Mouse (Mus musculus) limb, embryonic 15.5 days (tissue): ENCODE results near the gene Gal. TPM values are rescaled to one million over a fixed set of nuclear protein-coding genes. Genes with fewer than 3 reads are reported as not detected.
A peak's percentile ranks its signal among the peaks of the same experiment; 100 is the strongest.

Experiments used
- ATAC-seq: fragments of 200-750 bp; cut with Nextera tagmentation; 2 replicates; pipeline ENCODE4 v1.8.0; 2017; ENCODE audit warnings: low read depth, moderate TSS enrichment; ENCODE audit not compliant: insufficient number of reproducible peaks, low FRiP score, low TSS enrichment
- H3K27ac ChIP-seq: fragments of 300-500 bp; sonication (generic); 2 replicates; pipeline ENCODE4 v1.5.1; 2015; ENCODE audit warnings: moderate library complexity, mild to moderate bottlenecking, inconsistent platforms
- H3K27me3 ChIP-seq: fragments of 300-500 bp; sonication (generic); 2 replicates; pipeline ENCODE4 v1.6.1; 2015; ENCODE audit warnings: inconsistent platforms
- H3K36me3 ChIP-seq: fragments of 300-500 bp; sonication (generic); 2 replicates; pipeline ENCODE4 v1.6.1; 2015; ENCODE audit warnings: inconsistent platforms
- H3K4me1 ChIP-seq: fragments of 300-500 bp; sonication (generic); 2 replicates; pipeline ENCODE4 v1.6.1; 2015; ENCODE audit warnings: inconsistent platforms
- H3K4me2 ChIP-seq: fragments of 300-500 bp; sonication (generic); 2 replicates; pipeline ENCODE4 v1.6.1; 2015; ENCODE audit warnings: mild to moderate bottlenecking, inconsistent platforms
- H3K4me3 ChIP-seq: fragments of 300-500 bp; sonication (generic); 2 replicates; pipeline ENCODE4 v1.5.1; 2015; ENCODE audit warnings: mild to moderate bottlenecking, inconsistent platforms
- H3K9ac ChIP-seq: fragments of 300-500 bp; sonication (generic); 2 replicates; pipeline ENCODE4 v1.6.1; 2015; ENCODE audit warnings: inconsistent platforms
- H3K9me3 ChIP-seq: fragments of 300-500 bp; sonication (generic); 2 replicates; pipeline ENCODE4 v1.6.1; 2016; ENCODE audit warnings: inconsistent platforms
- WGBS: fragments of 180-500 bp; shearing (Covaris S2); methylation state at CpG from one replicate; pipeline ENCODE4 v1.1.7; 2015; 5-methylcytosine and 5-hydroxymethylcytosine counted together
- polyA plus RNA-seq: library from polyadenylated mRNA; unstranded; fragments of >200 nt; fragmentation: Nextera tagmentation; extraction: Ambion mirVana; gene quantifications from 2 replicates; pipeline ENCODE4 v1.2.1, GENCODE M21; 2015

The Gal gene
- 0.78 and 1.3 TPM in 2 replicates for polyA plus RNA-seq

- Histone ChIP-seq H3K27me3 (peaks cover 38% of the 10 kb centered on the region), H3K9me3 (no peaks in the 10 kb centered on the region), H3K36me3 (no peaks in the 10 kb centered on the region), H3K4me3 (peak within 1 kb of the TSS; percentile 36), H3K27ac (no peak within 1 kb of the TSS), H3K4me2 (peak within 1 kb of the TSS; percentile 60), H3K9ac (0 out of 2 replicates have a peak within 1 kb of the TSS, but pooled peaks have one; percentile 10), H3K4me1 (peaks cover 8% of the 10 kb centered on the region)
- WGBS: 1% methylated on average over 37 of the region's 37 CpGs
- no peak for ATAC-seq
Observed at GRCm38 (mm10) chr19:3414268-3414733, at the start of gene Gal. TSS of gene Gal (minus strand) at chr19:3414544.

DNA sequence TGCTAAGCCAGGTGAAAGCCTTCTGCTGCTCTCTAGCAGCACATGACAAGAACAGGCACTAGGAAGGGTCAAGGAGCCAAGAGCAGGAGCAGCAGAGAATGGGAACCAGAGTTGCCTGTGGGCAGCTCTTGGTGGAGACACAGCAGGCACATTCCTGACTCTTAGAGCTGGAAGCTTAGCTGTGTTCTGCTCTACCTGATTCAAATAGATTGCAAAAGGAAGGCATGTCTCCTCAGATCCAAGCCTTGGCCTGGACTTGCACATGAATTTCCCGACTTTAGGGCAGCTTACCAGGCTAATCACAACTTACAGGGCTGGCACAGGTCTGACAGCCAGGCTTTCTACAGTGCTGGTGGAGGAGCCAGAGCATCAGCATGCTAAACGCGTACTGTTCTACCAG is 45.6 kb upstream of the Gal start:
- H3K27me3 ChIP-seq: no peaks in the 10 kb centered on the region
- H3K4me3 ChIP-seq: no peak overlapping the region
- H3K4me2 ChIP-seq: no peak overlapping the region
- no peak for ATAC-seq
- H3K9ac ChIP-seq: no peak overlapping the region
- H3K27ac ChIP-seq: no peak overlapping the region
- peaks cover 99% of the 10 kb centered on the region for H3K36me3 ChIP-seq
- H3K4me1 ChIP-seq: no peaks in the 10 kb centered on the region
- 81% methylated on average over 3 of the region's 3 CpGs for WGBS
- H3K9me3 ChIP-seq: no peaks in the 10 kb centered on the region

DNA sequence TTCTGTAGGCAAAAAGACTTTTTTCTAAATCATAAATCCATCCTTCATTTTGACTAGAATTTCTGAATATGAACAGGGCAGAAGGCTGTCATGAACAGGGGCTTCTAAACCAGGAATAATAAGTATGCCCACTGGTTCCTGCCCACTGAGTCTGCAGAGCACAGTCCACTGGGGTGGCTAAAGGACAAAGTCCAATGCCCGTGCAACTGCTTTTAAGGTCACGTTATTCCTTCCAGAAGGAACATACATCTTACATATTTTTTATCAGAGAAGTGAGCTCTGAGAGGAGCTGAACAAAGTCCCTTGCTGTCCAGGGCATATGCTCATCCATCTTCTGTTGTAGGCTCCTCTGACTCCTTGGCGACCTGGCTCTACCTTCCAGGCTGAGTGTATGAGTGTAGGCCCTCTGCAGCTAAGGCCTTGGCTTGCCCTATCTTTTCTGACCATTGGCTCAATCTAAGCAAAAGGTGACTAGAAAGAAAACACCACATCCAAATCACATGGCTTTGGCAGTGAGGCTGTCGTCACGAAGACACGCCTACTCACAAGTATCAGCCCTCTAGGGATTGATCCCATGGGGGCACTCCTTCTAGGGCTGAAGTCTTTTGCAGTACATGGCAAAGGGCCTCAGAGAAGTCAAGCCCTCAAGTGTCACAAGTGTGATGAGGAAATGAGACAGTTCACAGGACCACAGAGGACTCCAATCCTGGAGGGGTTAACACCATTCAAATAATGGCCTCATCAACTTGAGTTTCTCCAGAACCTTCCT is 44.2 kb upstream of the Gal start:
- WGBS: 91% methylated on average over 6 of the region's 6 CpGs
- Histone ChIP-seq H3K36me3 (peaks cover 95% of the 10 kb centered on the region), H3K9ac (no peak overlapping the region), H3K4me3 (no peak overlapping the region), H3K4me1 (no peaks in the 10 kb centered on the region), H3K4me2 (no peak overlapping the region), H3K27me3 (no peaks in the 10 kb centered on the region), H3K9me3 (no peaks in the 10 kb centered on the region), H3K27ac (no peak overlapping the region)
- ATAC-seq: no peak

DNA sequence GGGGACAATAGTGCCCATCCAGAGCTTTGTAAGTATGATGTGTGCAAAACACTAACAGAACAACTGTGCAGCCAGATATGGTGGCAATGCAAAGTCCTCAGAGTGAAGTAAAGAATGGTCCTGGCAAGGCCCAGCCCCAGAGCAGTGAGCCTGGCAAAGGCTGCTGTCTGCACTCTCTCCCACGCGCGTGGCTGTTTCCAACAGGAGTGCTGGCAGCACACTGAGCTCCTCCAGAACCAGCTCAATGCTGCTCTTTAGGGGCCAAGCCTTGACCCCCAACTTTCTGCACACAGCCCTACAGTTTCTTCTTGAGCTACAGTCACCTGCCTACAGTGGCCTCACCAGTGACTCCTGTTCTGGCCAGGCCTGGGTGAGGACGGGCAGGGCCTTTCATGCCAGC is 43.4 kb upstream of the Gal start:
- Histone ChIP-seq H3K27ac (no peak overlapping the region), H3K9ac (no peak overlapping the region), H3K27me3 (no peaks in the 10 kb centered on the region), H3K4me2 (no peak overlapping the region), H3K9me3 (no peaks in the 10 kb centered on the region), H3K4me1 (no peaks in the 10 kb centered on the region), H3K36me3 (peaks cover 94% of the 10 kb centered on the region), H3K4me3 (no peak overlapping the region)
- WGBS: 97% methylated on average over 4 of the region's 4 CpGs
- no peak for ATAC-seq

GRCm38 (mm10) chr19:3451649-3452048 is 37.3 kb upstream of the Gal start:
- Histone ChIP-seq H3K27ac (no peak overlapping the region), H3K4me3 (no peak overlapping the region), H3K9me3 (no peaks in the 10 kb centered on the region), H3K4me2 (no peak overlapping the region), H3K36me3 (peaks cover 33% of the 10 kb centered on the region), H3K4me1 (peaks cover 7% of the 10 kb centered on the region; the same call in 1 of the 2 replicates), H3K9ac (no peak overlapping the region), H3K27me3 (no peaks in the 10 kb centered on the region)
- ATAC-seq: no peak
- WGBS: 45% methylated on average over 6 of the region's 6 CpGs

DNA sequence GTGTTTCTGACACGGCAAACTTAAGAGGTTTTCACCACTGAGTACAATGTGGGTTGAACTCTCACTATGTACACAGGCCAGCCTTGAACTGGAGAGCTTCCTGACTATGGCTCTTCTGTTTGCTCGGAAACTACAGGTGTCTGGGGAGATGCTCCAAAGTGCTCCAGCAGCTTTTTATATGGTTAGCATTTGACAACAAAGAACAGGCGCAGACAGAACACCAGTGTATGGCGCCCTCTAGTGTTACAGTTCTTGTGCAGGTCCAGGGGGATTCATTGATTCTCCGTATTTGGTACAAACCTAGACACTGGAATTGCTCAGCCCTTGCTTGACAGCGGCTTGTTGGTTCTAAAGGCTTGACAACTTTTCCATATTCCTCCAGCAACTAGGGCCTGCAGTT is 36.8 kb upstream of the Gal start:
- H3K27me3 ChIP-seq: no peaks in the 10 kb centered on the region
- no peaks in the 10 kb centered on the region for H3K9me3 ChIP-seq
- H3K27ac ChIP-seq: no peak overlapping the region
- no peak overlapping the region for H3K4me2 ChIP-seq
- H3K4me1 ChIP-seq: peaks cover 7% of the 10 kb centered on the region; the same call in 1 of the 2 replicates
- no peak for ATAC-seq
- WGBS: 22% methylated on average over 6 of the region's 6 CpGs
- no peak overlapping the region for H3K9ac ChIP-seq
- peaks cover 30% of the 10 kb centered on the region for H3K36me3 ChIP-seq
- H3K4me3 ChIP-seq: no peak overlapping the region

DNA sequence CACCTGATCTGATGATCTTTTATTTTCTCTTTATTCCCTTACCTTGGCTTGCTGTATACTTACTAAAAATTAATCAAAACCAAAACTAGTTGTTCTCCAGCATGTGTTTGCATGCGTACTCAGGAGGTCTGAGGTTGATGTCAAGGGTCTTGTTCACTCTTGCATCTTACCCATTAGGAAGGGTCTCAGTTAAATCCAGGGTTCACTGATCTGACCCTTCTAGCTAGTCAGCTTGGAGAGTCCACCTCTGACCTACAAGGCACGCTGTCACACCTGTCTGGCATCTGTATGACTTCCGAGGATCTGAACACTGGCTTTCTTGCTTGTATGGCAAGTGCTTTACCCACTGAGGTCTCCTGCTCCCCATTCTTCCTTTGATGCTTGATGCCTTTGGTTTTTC is 36.4 kb upstream of the Gal start:
- no peak overlapping the region for H3K27ac ChIP-seq
- H3K4me3 ChIP-seq: no peak overlapping the region
- 84% methylated on average over 3 of the region's 3 CpGs for WGBS

DNA sequence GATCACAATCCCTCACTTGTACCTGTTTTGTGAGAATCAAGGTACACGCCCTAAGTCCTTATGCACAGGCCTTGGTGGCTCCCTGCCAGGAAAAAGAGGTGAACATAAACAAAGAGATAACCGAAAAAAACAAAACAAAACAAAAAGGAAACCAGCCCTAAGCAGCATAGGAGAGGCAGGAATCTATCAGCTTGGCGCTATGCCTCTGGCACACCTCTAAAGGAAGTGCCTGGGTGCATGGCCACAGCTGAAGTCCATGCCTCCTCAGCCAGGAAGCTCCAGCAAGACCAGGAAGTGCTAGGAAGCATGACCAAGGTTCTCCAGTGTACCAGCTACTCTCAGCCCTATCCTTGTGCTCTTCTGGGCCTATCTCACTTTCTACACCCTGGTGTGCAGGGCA is 34.9 kb upstream of the Gal start:
- no peak overlapping the region for H3K4me3 ChIP-seq
- no peak for ATAC-seq
- no peak overlapping the region for H3K9ac ChIP-seq
- peaks cover 7% of the 10 kb centered on the region; the same call in 1 of the 2 replicates for H3K4me1 ChIP-seq
- WGBS: 73% methylated on average over 3 of the region's 3 CpGs
- peaks cover 11% of the 10 kb centered on the region for H3K36me3 ChIP-seq
- no peak overlapping the region for H3K27ac ChIP-seq
- no peaks in the 10 kb centered on the region for H3K9me3 ChIP-seq
- no peaks in the 10 kb centered on the region for H3K27me3 ChIP-seq
- no peak overlapping the region for H3K4me2 ChIP-seq

More for the DNA sequence above, 36.4 kb upstream of the Gal start:
- no peaks in the 10 kb centered on the region for H3K9me3 ChIP-seq
- no peak overlapping the region for H3K9ac ChIP-seq
- ATAC-seq: no peak
- no peak overlapping the region for H3K4me2 ChIP-seq
- peaks cover 7% of the 10 kb centered on the region; the same call in 1 of the 2 replicates for H3K4me1 ChIP-seq
- H3K36me3 ChIP-seq: peaks cover 25% of the 10 kb centered on the region
- H3K27me3 ChIP-seq: no peaks in the 10 kb centered on the region

DNA sequence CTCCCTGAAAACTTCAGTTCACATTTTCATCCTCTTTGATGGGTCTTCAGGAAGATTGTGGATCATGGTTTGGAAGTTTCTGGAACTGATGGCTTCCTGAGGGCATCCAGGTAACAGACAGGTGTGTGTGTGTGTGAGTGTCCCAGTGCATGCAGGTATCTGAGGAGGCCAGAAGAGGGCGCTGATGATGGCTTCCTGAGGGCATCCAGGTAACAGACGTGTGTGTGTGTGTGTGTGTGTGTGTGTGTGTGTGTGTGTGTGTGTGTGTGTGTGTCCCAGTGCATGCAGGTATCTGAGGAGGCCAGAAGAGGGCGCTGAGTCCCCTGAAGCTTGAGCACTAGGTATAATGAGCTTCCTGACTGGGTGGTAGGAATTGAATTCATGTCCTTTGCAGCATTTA is 33.0 kb upstream of the Gal start:
- 76% methylated on average over 3 of the region's 3 CpGs for WGBS
- Histone ChIP-seq H3K36me3 (no peaks in the 10 kb centered on the region), H3K27ac (no peak overlapping the region), H3K4me2 (no peak overlapping the region), H3K9me3 (no peaks in the 10 kb centered on the region), H3K4me1 (peaks cover 7% of the 10 kb centered on the region; the same call in 1 of the 2 replicates), H3K27me3 (no peaks in the 10 kb centered on the region), H3K4me3 (no peak overlapping the region), H3K9ac (no peak overlapping the region)
- ATAC-seq: no peak

DNA sequence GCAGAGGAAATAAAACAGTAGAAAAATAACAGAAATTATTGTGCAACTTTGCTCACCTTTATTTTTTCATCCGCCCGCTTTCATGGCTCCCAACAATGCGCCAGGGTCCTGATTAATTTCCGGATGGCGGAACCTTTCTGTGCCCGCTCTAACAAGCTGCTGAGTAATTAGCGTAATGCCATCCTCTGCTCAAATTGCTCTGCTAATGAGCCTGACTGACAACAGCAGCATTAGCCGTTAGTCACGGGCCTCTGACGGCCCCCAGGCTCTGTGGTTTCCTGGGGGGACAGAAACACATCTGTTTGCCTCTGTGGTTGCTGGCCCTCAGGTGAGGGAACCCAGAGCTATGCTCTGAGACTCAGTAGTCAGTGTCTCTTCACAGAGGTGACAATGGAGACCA is 26.7 kb upstream of the Gal start:
- Histone ChIP-seq H3K36me3 (no peaks in the 10 kb centered on the region), H3K4me2 (no peak overlapping the region), H3K9ac (no peak overlapping the region), H3K4me3 (no peak overlapping the region), H3K9me3 (no peaks in the 10 kb centered on the region), H3K27ac (no peak overlapping the region), H3K27me3 (0 out of 2 replicates have a peak, but pooled peaks cover 4% of the 10 kb centered on the region), H3K4me1 (no peaks in the 10 kb centered on the region)
- WGBS: 28% methylated on average over 10 of the region's 10 CpGs
- ATAC-seq: no peak

DNA sequence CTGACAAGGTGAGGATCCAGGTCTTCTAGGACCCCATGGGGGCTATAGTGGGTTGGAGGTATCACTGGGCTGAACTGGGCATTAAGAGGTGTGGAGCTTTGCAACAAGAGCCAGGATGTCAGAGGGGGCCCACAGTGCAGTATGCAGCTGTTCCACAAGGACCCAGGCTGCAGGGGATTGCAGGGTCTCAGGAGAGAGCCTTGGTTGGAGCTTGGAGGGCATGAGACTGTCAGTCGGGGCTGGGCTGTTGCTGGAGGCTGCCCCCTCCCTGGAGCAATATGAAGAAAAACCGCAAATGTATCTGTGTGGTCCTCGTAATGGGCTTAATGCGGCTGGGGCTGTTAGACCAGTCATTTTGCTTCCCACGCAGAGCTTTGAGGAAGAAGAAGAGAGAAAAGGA is 26.3 kb upstream of the Gal start:
- Histone ChIP-seq H3K4me2 (no peak overlapping the region), H3K9ac (no peak overlapping the region), H3K27me3 (0 out of 2 replicates have a peak, but pooled peaks cover 4% of the 10 kb centered on the region), H3K36me3 (no peaks in the 10 kb centered on the region), H3K4me1 (no peaks in the 10 kb centered on the region), H3K27ac (no peak overlapping the region), H3K4me3 (no peak overlapping the region), H3K9me3 (no peaks in the 10 kb centered on the region)
- no peak for ATAC-seq
- 30% methylated on average over 5 of the region's 5 CpGs for WGBS

- WGBS: 67% methylated on average over 5 of the region's 5 CpGs
- H3K27me3 ChIP-seq: 0 out of 2 replicates have a peak, but pooled peaks cover 4% of the 10 kb centered on the region
- H3K27ac ChIP-seq: no peak overlapping the region
- no peaks in the 10 kb centered on the region for H3K36me3 ChIP-seq
- H3K4me1 ChIP-seq: no peaks in the 10 kb centered on the region
- no peak overlapping the region for H3K4me3 ChIP-seq
- no peak overlapping the region for H3K9ac ChIP-seq
- no peak for ATAC-seq
- H3K9me3 ChIP-seq: no peaks in the 10 kb centered on the region
- no peak overlapping the region for H3K4me2 ChIP-seq
Observed at GRCm38 (mm10) chr19:3437980-3438379, 23.6 kb upstream of the Gal start.
